Comparison of ENCODE assay signal across 8 mouse cellular contexts in genomic region chr7:44336046-44337021, GRCm38 (mm10). TPM values are rescaled to one million over a fixed set of nuclear protein-coding genes. Genes with fewer than 3 reads are reported as not detected.
DNase-seq lines count a peak whose midpoint lies in the region; ATAC-seq lines count a peak whose summit lies in the region.

No protein-coding gene starts in this region.

- H3K4me3 ChIP-seq in kidney, embryonic 14.5 days (ENCODE audit: low read length) = peak overlapping the region; percentile 40
- H3K4me3 ChIP-seq in hindbrain, embryonic 15.5 days = peak overlapping the region; percentile 72
- H3K4me3 ChIP-seq in neural tube, embryonic 12.5 days = peak overlapping the region; percentile 59

- ATAC-seq in kidney, embryonic 14.5 days (ENCODE audit: low FRiP score, low TSS enrichment) = peak; percentile 24; the same call in 1 of the 2 replicates
- ATAC-seq in hindbrain, embryonic 15.5 days (ENCODE audit: low FRiP score, low read depth) = peak; percentile 80
- ATAC-seq in neural tube, embryonic 12.5 days (ENCODE audit: low FRiP score, low read depth) = peak; percentile 79
- no peak for ATAC-seq in CD4-positive, CD25-positive, alpha-beta regulatory T cell, adult 4 months

- H3K36me3 ChIP-seq in kidney, embryonic 14.5 days (ENCODE audit: control insufficient read depth, insufficient read depth, low read length) = no peaks in the 10 kb centered on the region
- peaks cover 14% of the 10 kb centered on the region for H3K36me3 ChIP-seq in hindbrain, embryonic 15.5 days
- 0 out of 2 replicates have a peak, but pooled peaks cover 6% of the 10 kb centered on the region for H3K36me3 ChIP-seq in neural tube, embryonic 12.5 days

- DNase-seq in kidney, postnatal 36 days = no peak
- peak; percentile 58 for DNase-seq in cerebellum, adult 8-10 months
- DNase-seq in thymus, adult 18-20 months = no peak
- DNase-seq in c-Kit-positive CD71-positive TER-119-positive erythroid progenitor cells, embryonic 14.5 days (ENCODE audit: low spot score) = no peak

- under 1% methylated on average over 38 of the region's 54 CpGs for WGBS in kidney, embryonic 14.5 days
- 2% methylated on average over 43 of the region's 54 CpGs for WGBS in hindbrain, embryonic 15.5 days
- 2% methylated on average over 52 of the region's 54 CpGs for WGBS in neural tube, embryonic 12.5 days

- peak overlapping the region; percentile 88 for H3K4me2 ChIP-seq in kidney, embryonic 14.5 days (replicated peaks; ENCODE audit: low read depth, low read length)
- H3K4me2 ChIP-seq in hindbrain, embryonic 15.5 days = peak overlapping the region; percentile 74
- peak overlapping the region; percentile 80 for H3K4me2 ChIP-seq in neural tube, embryonic 12.5 days (replicated peaks)

- H3K9ac ChIP-seq in kidney, embryonic 14.5 days (ENCODE audit: low read depth, low read length) = no peak overlapping the region
- peak overlapping the region; percentile 83 for H3K9ac ChIP-seq in hindbrain, embryonic 15.5 days
- peak overlapping the region; percentile 75 for H3K9ac ChIP-seq in neural tube, embryonic 12.5 days

- no peak overlapping the region for H3K27ac ChIP-seq in kidney, embryonic 14.5 days (ENCODE audit: low read depth, low read length)
- H3K27ac ChIP-seq in hindbrain, embryonic 15.5 days (replicated peaks) = peak overlapping the region; percentile 96
- peak overlapping the region; percentile 66; the same call in 1 of the 2 replicates for H3K27ac ChIP-seq in neural tube, embryonic 12.5 days

- H3K27me3 ChIP-seq in kidney, embryonic 14.5 days (ENCODE audit: control insufficient read depth, insufficient read depth, low read length) = peaks cover 62% of the 10 kb centered on the region
- no peaks in the 10 kb centered on the region for H3K27me3 ChIP-seq in hindbrain, embryonic 15.5 days
- H3K27me3 ChIP-seq in neural tube, embryonic 12.5 days (replicated peaks) = peaks cover 79% of the 10 kb centered on the region

- H3K9me3 ChIP-seq in kidney, embryonic 14.5 days (ENCODE audit: control insufficient read depth, low read length) = no peaks in the 10 kb centered on the region
- no peaks in the 10 kb centered on the region for H3K9me3 ChIP-seq in hindbrain, embryonic 15.5 days
- H3K9me3 ChIP-seq in neural tube, embryonic 12.5 days = no peaks in the 10 kb centered on the region

- no peaks in the 10 kb centered on the region for H3K4me1 ChIP-seq in kidney, embryonic 14.5 days (ENCODE audit: control insufficient read depth, insufficient read depth, low read length)
- peaks cover 39% of the 10 kb centered on the region for H3K4me1 ChIP-seq in hindbrain, embryonic 15.5 days (replicated peaks)
- peaks cover 22% of the 10 kb centered on the region for H3K4me1 ChIP-seq in neural tube, embryonic 12.5 days

RNA-seq across cellular contexts. Expression of gene Shank1, which starts 26.3 kb away (rescaled TPM):
- 1.3 and 1.9 TPM in 2 replicates for polyA plus RNA-seq in kidney, embryonic 14.5 days (2014; fragmentation: Nextera tagmentation; extraction: Ambion mirVana)
- 38.7 and 42.3 TPM in 2 replicates for polyA plus RNA-seq in hindbrain, embryonic 15.5 days (2015; fragmentation: Nextera tagmentation; extraction: Ambion mirVana)
- 12.6 and 14.4 TPM in 2 replicates for polyA plus RNA-seq in neural tube, embryonic 12.5 days (2016; fragmentation: Nextera tagmentation; extraction: Ambion mirVana)
- under 1 TPM; 0.12 to 0.58 TPM for polyA plus RNA-seq in CD4-positive, CD25-positive, alpha-beta regulatory T cell, adult 4 months (2017; shearing (Covaris generic))

RNA-seq across cellular contexts. Expression of gene Clec11a, which starts 29.6 kb away (rescaled TPM):
- polyA plus RNA-seq in kidney, embryonic 14.5 days (2014; fragmentation: Nextera tagmentation; extraction: Ambion mirVana) = 3.4 TPM in 2 replicates
- polyA plus RNA-seq in hindbrain, embryonic 15.5 days (2015; fragmentation: Nextera tagmentation; extraction: Ambion mirVana) = 3.0 and 3.4 TPM in 2 replicates
- polyA plus RNA-seq in neural tube, embryonic 12.5 days (2016; fragmentation: Nextera tagmentation; extraction: Ambion mirVana) = 2.1 and 2.2 TPM in 2 replicates
- polyA plus RNA-seq in CD4-positive, CD25-positive, alpha-beta regulatory T cell, adult 4 months (2017; shearing (Covaris generic)) = under 1 TPM; 0.35 to 0.66 TPM

RNA-seq across cellular contexts. Expression of gene Syt3, which starts 47.6 kb away (rescaled TPM):
- polyA plus RNA-seq in kidney, embryonic 14.5 days (2014; fragmentation: Nextera tagmentation; extraction: Ambion mirVana) = 1.4 and 2.3 TPM in 2 replicates
- 58.9 and 68.8 TPM in 2 replicates for polyA plus RNA-seq in hindbrain, embryonic 15.5 days (2015; fragmentation: Nextera tagmentation; extraction: Ambion mirVana)
- polyA plus RNA-seq in neural tube, embryonic 12.5 days (2016; fragmentation: Nextera tagmentation; extraction: Ambion mirVana) = 10.0 and 10.2 TPM in 2 replicates
- polyA plus RNA-seq in CD4-positive, CD25-positive, alpha-beta regulatory T cell, adult 4 months (2017; shearing (Covaris generic)) = not detected

RNA-seq across cellular contexts. Expression of gene 1700008O03Rik, which starts 49.3 kb away (rescaled TPM):
- polyA plus RNA-seq in kidney, embryonic 14.5 days (2014; fragmentation: Nextera tagmentation; extraction: Ambion mirVana) = 1.0 and 1.5 TPM in 2 replicates
- polyA plus RNA-seq in hindbrain, embryonic 15.5 days (2015; fragmentation: Nextera tagmentation; extraction: Ambion mirVana) = 2.8 and 2.9 TPM in 2 replicates
- polyA plus RNA-seq in neural tube, embryonic 12.5 days (2016; fragmentation: Nextera tagmentation; extraction: Ambion mirVana) = 1.0 and 1.1 TPM in 2 replicates
- polyA plus RNA-seq in CD4-positive, CD25-positive, alpha-beta regulatory T cell, adult 4 months (2017; shearing (Covaris generic)) = not detected
